Mouse (Mus musculus) ES-E14 (cell line): Measurements from ENCODE around the gene Zfp334. TPM values are rescaled to one million over a fixed set of nuclear protein-coding genes. Genes with fewer than 3 reads are reported as not detected.
A peak's percentile ranks its signal among the peaks of the same experiment; 100 is the strongest.

ENCODE experiments used
- DNase-seq: peaks from one replicate; pipeline ENCODE4 v3.0.0-alpha.2; 2013; ENCODE audit warnings: low read depth, low spot score
- H3K27ac ChIP-seq: 2 replicates; pipeline ENCODE4 v1.5.1; 2012; ENCODE audit warnings: low read depth, mild to moderate bottlenecking, low read length, moderate library complexity, mixed read lengths; ENCODE audit not compliant: poor library complexity, insufficient read depth, severe bottlenecking
- H3K36me3 ChIP-seq: 2 replicates; pipeline ENCODE4 v1.6.1; 2012; ENCODE audit warnings: mild to moderate bottlenecking, low read length, moderate library complexity, mixed read lengths; ENCODE audit not compliant: control insufficient read depth, poor library complexity, insufficient read depth, severe bottlenecking
- H3K4me1 ChIP-seq, 2 experiments: fragments of 150-350 bp in 1 of 2; sonication (generic) in 1 of 2; 2 replicates each; pipeline ENCODE4 v1.6.1; 2012; ENCODE audit warnings: low read length in 2 of 2, mild to moderate bottlenecking in 1 of 2, mixed read lengths in 1 of 2; ENCODE audit not compliant: control insufficient read depth in 2 of 2, insufficient read depth in 2 of 2, poor library complexity in 1 of 2
- H3K4me3 ChIP-seq, 2 experiments: fragments of 150-350 bp in 1 of 2; sonication (generic) in 1 of 2; 2 replicates each; pipeline ENCODE4 v1.5.1; 2012; ENCODE audit warnings: low read length in 2 of 2, low read depth in 1 of 2, mild to moderate bottlenecking in 1 of 2, mixed read lengths in 1 of 2; ENCODE audit not compliant: insufficient read depth in 1 of 2, poor library complexity in 1 of 2, severe bottlenecking in 1 of 2
- H3K9ac ChIP-seq: 2 replicates; pipeline ENCODE4 v1.6.1; 2012; ENCODE audit warnings: low read depth, mild to moderate bottlenecking, low read length, mixed read lengths; ENCODE audit not compliant: poor library complexity, insufficient read depth, severe bottlenecking
- H3K9me3 ChIP-seq: fragments of 150-350 bp; sonication (generic); 2 replicates; pipeline ENCODE4 v1.6.1; 2012; ENCODE audit warnings: low read depth, mild to moderate bottlenecking, low read length; ENCODE audit not compliant: control insufficient read depth, insufficient read depth
- CHD2 ChIP-seq: IDR thresholded peaks from 2 replicates; pipeline ENCODE4 v1.6.1; 2014; ENCODE audit warnings: mild to moderate bottlenecking, low read depth, low read length, inconsistent platforms
- HCFC1 ChIP-seq: IDR thresholded peaks from 2 replicates; pipeline ENCODE4 v1.6.1; 2012; ENCODE audit warnings: low read length, inconsistent platforms, borderline replicate concordance; ENCODE audit not compliant: insufficient read depth
- MAFK ChIP-seq: IDR thresholded peaks from 2 replicates; pipeline ENCODE4 v1.6.1; 2014; ENCODE audit warnings: mild to moderate bottlenecking, low read depth, low read length, inconsistent platforms; ENCODE audit not compliant: insufficient read depth
- ZC3H11A ChIP-seq: IDR thresholded peaks from 2 replicates; pipeline ENCODE4 v1.6.1; 2012; ENCODE audit warnings: low read depth, mild to moderate bottlenecking, inconsistent platforms, low read length, borderline replicate concordance
- ZNF384 ChIP-seq: IDR thresholded peaks from 2 replicates; pipeline ENCODE4 v1.6.1; 2012; ENCODE audit warnings: low read depth, low read length, inconsistent platforms
- in situ Hi-C, 2 experiments: fragments of 600-800 bp; cut with MboI; formaldehyde crosslinking; loops; one replicate each; pipeline ENCODE4 v1.15.1; 2025; ENCODE audit warnings: low sequenced_read_pairs in 2 of 2, inconsistent platforms in 1 of 2; ENCODE audit not compliant: unreplicated experiment in 2 of 2
- total RNA-seq: library from RNA; depleted of rRNA; stranded (reverse); fragments of 300-350 nt; gene quantifications from 2 replicates; pipeline ENCODE4 v1.2.3, GENCODE M21; 2012

Zfp334 gene
- total RNA-seq, 1 experiment, result 6.5 TPM

DNA sequence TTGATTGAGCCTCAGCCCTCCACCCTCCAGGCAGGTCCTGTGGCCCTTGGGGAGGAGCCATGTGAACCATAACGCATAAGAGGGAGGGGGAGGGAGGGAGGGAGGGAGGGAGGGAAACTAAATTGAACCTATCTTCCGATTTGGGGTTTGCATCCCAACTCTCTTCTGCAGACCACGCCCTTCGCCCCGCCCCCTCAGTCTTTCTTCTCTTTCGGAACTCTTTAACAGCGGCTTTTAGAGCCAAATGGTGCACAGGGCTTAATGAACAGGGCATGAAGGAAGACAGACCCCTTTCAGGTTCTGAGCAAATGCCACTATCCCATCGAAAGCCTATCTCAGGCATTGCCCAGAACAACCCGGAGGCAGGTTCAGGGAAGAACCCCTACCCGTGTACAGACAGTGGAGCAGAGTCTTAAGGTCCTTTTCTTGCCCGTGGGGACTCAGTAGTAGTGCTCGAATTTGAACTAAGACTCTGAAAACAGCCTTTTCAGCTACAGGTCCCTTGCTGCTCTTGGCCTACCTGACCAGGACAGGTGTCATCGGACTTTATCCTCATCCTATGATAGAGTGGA, 20.1 kb downstream of the Zfp334 start:
- Histone ChIP-seq H3K4me3 (peak overlapping the region; percentile 53 to 60; a peak in 3 of 4 replicates), H3K36me3 (no peaks in the 10 kb centered on the region), H3K4me1 (peaks cover 0 to 20% of the 10 kb centered on the region in 2 experiments; a peak in 2 of 4 replicates), H3K9ac (no peak overlapping the region), H3K9me3 (no peaks in the 10 kb centered on the region), H3K27ac (no peak overlapping the region)
- TF ChIP-seq HCFC1 (no peak), MAFK (no peak), ZC3H11A (no peak), ZNF384 (no peak), CHD2 (no peak)
- DNase-seq, result peak; percentile 66
- in situ Hi-C loops, result no loop called here

DNA sequence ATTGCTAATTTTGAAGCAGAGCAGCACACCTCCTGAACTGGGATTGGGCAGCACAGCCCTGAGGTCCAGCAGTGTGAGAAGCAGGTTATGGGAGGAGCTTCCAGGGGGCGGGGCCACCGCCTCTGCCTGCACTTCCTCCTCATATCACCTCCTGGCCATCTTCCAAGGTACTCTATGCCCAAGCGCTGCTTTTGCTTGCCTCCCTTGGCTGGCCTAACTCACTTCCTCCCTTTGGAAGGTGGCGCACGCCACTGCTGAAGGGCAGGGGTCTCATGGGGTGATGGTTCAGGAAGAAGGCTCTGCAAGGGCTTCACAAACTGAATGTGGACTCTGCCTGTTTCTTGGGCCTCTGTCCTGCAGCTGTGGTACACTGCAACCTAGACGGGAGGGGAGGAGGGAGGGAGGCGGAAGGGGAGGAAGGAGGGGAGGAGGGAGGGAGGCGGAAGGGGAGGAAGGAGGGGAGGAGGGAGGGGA, 21.0 kb downstream of the Zfp334 start:
- Histone ChIP-seq H3K9ac (no peak overlapping the region), H3K27ac (no peak overlapping the region), H3K4me1 (peaks cover 0 to 20% of the 10 kb centered on the region in 2 experiments; a peak in 2 of 4 replicates), H3K36me3 (no peaks in the 10 kb centered on the region), H3K4me3 (no peak overlapping the region), H3K9me3 (no peaks in the 10 kb centered on the region)
- in situ Hi-C loops, result no loop called here
- DNase-seq, result no peak
- no peak for TF ChIP-seq ZNF384

DNA sequence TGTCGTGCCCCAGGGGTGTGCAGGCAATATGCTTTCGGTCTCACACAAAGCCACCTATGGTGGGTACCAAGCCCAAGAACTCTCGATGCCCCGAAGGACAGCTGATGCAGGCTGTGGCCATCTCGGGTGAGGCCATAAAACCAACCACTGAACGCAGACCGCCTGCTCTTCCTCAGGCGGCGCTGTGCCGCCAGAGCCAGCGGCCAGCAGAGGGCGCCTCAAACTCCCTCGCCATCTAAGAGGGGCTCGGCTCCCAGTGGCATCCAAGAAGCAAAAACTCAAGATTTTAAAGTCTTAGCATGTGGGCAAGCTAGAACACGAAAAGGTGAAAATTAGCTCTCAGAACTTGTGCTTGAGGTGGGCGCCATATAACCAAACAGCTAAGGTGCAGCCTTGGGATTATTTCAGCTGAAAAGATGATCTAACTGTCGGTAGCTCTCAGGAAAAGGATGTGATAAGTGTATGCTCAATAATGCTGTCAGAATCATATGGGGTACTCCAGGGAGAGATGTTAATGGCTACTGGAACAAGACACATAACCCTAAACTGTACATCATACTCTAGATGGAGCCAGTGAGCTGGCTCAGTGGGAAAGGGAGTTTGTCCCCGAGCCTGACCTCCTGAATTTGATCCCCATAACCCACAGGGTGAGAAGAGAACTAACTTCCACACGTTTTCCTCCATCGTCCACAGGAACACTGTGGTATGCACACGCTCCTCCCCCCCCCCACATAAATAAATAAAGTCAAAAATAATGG, 23.5 kb downstream of the Zfp334 start:
- in situ Hi-C loops, result loop anchor here in 1 of 2 experiments (5.0 kb wide), 1 partner anchor 287 kb away; no protein-coding TSS in a partner anchor
- H3K9ac ChIP-seq, result peak overlapping the region; percentile 28; the same call in 1 of the 2 replicates
- H3K9me3 ChIP-seq, result no peaks in the 10 kb centered on the region
- H3K36me3 ChIP-seq, result no peaks in the 10 kb centered on the region
- peaks cover 0 to 20% of the 10 kb centered on the region in 2 experiments; a peak in 2 of 4 replicates for H3K4me1 ChIP-seq
- H3K4me3 ChIP-seq, result peak overlapping the region in 1 of 2 experiments; percentile 27; a peak in 1 of 4 replicates
- no peak for DNase-seq
- no peak overlapping the region for H3K27ac ChIP-seq
- TF ChIP-seq HCFC1, result no peak
- no peak for TF ChIP-seq CHD2
- TF ChIP-seq MAFK, result no peak
- TF ChIP-seq ZC3H11A, result no peak
- no peak for TF ChIP-seq ZNF384

DNA sequence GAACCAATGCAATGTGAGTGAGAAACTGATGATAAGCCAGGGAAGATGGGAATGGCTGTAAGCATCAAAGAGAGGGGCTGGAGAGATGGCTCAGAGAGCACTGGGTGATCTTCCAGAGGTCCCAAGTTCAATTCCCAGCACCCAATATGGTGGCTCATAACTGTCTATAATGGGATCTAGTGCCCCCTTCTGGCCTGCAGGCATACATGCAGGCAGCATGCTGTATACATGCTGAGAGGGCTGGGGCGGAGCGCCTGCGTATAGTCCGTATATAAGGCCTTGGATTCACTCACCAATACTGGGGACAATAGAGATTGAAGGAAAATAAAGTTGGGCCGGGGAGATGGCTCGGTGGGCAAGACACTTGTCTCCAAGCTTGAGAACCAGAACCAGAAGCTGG, 24.8 kb downstream of the Zfp334 start:
- H3K27ac ChIP-seq, result no peak overlapping the region
- H3K9me3 ChIP-seq, result no peaks in the 10 kb centered on the region
- TF ChIP-seq HCFC1, result no peak
- no peak for TF ChIP-seq CHD2
- no peak for TF ChIP-seq ZNF384
- TF ChIP-seq MAFK, result no peak
- TF ChIP-seq ZC3H11A, result no peak
- in situ Hi-C loops, result loop anchor here in 1 of 2 experiments (5.0 kb wide), 1 partner anchor 286 kb away; no protein-coding TSS in a partner anchor
- H3K4me3 ChIP-seq, result no peak overlapping the region
- H3K9ac ChIP-seq, result no peak overlapping the region; the same call in 1 of the 2 replicates
- peaks cover 0 to 17% of the 10 kb centered on the region in 2 experiments; a peak in 2 of 4 replicates for H3K4me1 ChIP-seq
- DNase-seq, result no peak
- H3K36me3 ChIP-seq, result no peaks in the 10 kb centered on the region
